Mouse (Mus musculus) intestine, postnatal 0 days (tissue): Measurements from ENCODE around the gene Rgp1. TPM values are rescaled to one million over a fixed set of nuclear protein-coding genes. Genes with fewer than 3 reads are reported as not detected.

Source experiments
- ATAC-seq: fragments of 200-750 bp; cut with Nextera tagmentation; 2 replicates; pipeline ENCODE4 v1.8.0; 2017; ENCODE audit warnings: mild to moderate bottlenecking, moderate TSS enrichment, moderate library complexity
- H3K27ac ChIP-seq: fragments of 300-500 bp; sonication (generic); 2 replicates; pipeline ENCODE4 v1.5.1; 2014; ENCODE audit warnings: mild to moderate bottlenecking, low read depth, low read length, moderate library complexity
- H3K27me3 ChIP-seq: fragments of 300-500 bp; sonication (generic); replicated peaks from 2 replicates; pipeline ENCODE4 v1.6.1; 2014; ENCODE audit warnings: low read length, mixed read lengths; ENCODE audit not compliant: control insufficient read depth, insufficient read depth
- H3K36me3 ChIP-seq: fragments of 300-500 bp; sonication (generic); 2 replicates; pipeline ENCODE4 v1.6.1; 2014; ENCODE audit warnings: mild to moderate bottlenecking, moderate library complexity; ENCODE audit not compliant: control insufficient read depth, insufficient read depth
- H3K4me1 ChIP-seq: fragments of 300-500 bp; sonication (generic); replicated peaks from 2 replicates; pipeline ENCODE4 v1.6.1; 2014; ENCODE audit warnings: antibody characterized with exemption, low read length, mixed read lengths; ENCODE audit not compliant: control insufficient read depth, insufficient read depth
- H3K4me2 ChIP-seq: fragments of 300-500 bp; sonication (generic); replicated peaks from 2 replicates; pipeline ENCODE4 v1.6.1; 2014; ENCODE audit warnings: low read depth, mild to moderate bottlenecking, moderate library complexity
- H3K4me3 ChIP-seq: fragments of 300-500 bp; sonication (generic); 2 replicates; pipeline ENCODE4 v1.5.1; 2014; ENCODE audit warnings: low read depth, low read length
- H3K9ac ChIP-seq: fragments of 300-500 bp; sonication (generic); 2 replicates; pipeline ENCODE4 v1.6.1; 2014; ENCODE audit warnings: mild to moderate bottlenecking, low read depth, low read length
- H3K9me3 ChIP-seq: fragments of 300-500 bp; sonication (generic); 2 replicates; pipeline ENCODE4 v1.6.1; 2016; ENCODE audit warnings: mixed run types; ENCODE audit not compliant: control insufficient read depth
- CTCF ChIP-seq: sonication (generic); IDR thresholded peaks from 2 replicates; pipeline ENCODE4 v1.5.1; 2016; ENCODE audit warnings: low read depth, mild to moderate bottlenecking, control low read depth, antibody characterized with exemption, moderate library complexity
- WGBS: fragments of 180-500 bp; shearing (Covaris S2); extraction: QIAGEN DNeasy Blood & Tissue Kit; methylation state at CpG from one replicate; pipeline ENCODE4 v1.1.7; 2014; 5-methylcytosine and 5-hydroxymethylcytosine counted together
- polyA plus RNA-seq: library from polyadenylated mRNA; unstranded; fragments of >200 nt; fragmentation: Nextera tagmentation; extraction: Ambion mirVana; gene quantifications from 2 replicates; pipeline ENCODE4 v1.2.1, GENCODE M21; 2015

Gene Rgp1
- polyA plus RNA-seq, 1 experiment from 2014 or later = 11.3 TPM

DNA sequence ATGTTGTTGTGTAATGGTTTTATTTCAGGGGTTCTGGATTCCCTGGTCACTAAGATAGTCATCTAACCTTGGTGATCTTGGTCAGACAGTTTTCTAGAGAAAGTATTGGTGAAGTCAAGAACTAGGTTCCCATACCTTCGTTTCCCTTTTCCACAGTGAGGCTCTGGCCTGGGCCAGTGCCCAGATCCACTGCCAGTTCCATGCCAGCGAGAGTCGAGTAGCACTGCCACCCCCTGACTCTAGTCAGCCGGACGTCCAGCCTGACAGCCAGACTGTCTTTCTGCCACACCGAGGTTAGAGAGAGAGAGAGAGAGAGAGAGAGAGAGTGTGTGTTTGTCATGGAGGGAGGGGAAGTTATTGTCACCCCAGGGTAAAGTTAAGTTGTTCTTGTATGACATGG is 1.2 kb downstream of the Rgp1 start:
- Histone ChIP-seq H3K9ac (peak overlapping the region; percentile 80; the same call in 1 of the 2 replicates), H3K4me1 (peaks cover 8% of the 10 kb centered on the region; the same call in 1 of the 2 replicates), H3K36me3 (peaks cover 40% of the 10 kb centered on the region), H3K27me3 (no peaks in the 10 kb centered on the region), H3K4me2 (peak overlapping the region; percentile 93), H3K27ac (no peak overlapping the region), H3K4me3 (peak overlapping the region; percentile 81), H3K9me3 (no peaks in the 10 kb centered on the region)
- WGBS = 85% methylated on average over 6 of the region's 6 CpGs
- no peak for ATAC-seq
- no peak for TF ChIP-seq CTCF

DNA sequence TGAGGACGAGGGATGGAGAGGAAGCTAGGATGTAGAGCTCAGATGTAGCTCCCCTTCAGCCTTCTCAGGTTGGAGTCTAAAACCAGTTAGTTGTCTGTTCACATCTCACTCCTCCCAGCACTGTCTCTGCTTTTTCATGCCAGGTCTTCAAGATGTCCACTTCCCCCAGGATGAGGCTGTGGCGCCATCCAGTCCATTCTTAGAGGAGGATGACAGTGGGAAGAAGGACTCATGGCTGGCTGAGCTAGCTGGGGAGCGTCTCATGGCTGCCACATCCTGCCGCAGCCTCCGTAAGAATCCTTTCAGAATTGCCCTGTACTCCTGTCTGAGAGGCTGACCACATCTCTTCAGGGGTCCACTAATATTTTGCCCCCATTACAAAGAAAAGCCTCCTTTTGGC is 2.2 kb downstream of the Rgp1 start:
- Histone ChIP-seq H3K4me2 (no peak overlapping the region), H3K9ac (no peak overlapping the region)
- no peak for ATAC-seq

DNA sequence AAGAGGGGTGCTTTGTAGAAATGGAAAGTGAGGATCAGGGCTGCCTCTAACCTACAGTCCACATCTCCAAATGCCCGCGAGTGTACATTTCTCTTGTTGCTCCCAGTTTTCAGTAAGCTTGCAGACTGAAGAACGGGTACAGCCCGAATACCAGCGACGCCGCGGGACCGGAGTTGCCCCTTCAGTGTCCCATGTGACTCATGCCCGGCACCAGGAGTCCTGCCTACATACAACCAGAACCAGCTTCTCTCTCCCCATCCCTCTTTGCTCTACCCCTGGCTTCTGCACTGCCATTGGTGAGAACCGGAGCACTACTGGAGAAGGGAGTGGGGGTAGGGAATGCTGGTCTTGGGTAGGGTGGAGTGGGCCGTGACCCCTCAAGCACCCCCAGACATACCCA is 2.9 kb downstream of the Rgp1 start:
- Histone ChIP-seq H3K4me2 (no peak overlapping the region), H3K27me3 (no peaks in the 10 kb centered on the region), H3K4me1 (no peaks in the 10 kb centered on the region; the same call in 1 of the 2 replicates), H3K4me3 (no peak overlapping the region), H3K36me3 (peaks cover 40% of the 10 kb centered on the region), H3K9me3 (no peaks in the 10 kb centered on the region), H3K27ac (no peak overlapping the region), H3K9ac (no peak overlapping the region)
- WGBS = 93% methylated on average over 12 of the region's 12 CpGs
- ATAC-seq = no peak
- no peak for TF ChIP-seq CTCF

More for the DNA sequence above, 2.2 kb downstream of the Rgp1 start:
- Histone ChIP-seq H3K27ac (no peak overlapping the region), H3K36me3 (peaks cover 40% of the 10 kb centered on the region), H3K9me3 (no peaks in the 10 kb centered on the region), H3K27me3 (no peaks in the 10 kb centered on the region), H3K4me1 (peaks cover 3% of the 10 kb centered on the region; the same call in 1 of the 2 replicates), H3K4me3 (no peak overlapping the region)
- no peak for TF ChIP-seq CTCF
- 90% methylated on average over 5 of the region's 5 CpGs for WGBS

DNA sequence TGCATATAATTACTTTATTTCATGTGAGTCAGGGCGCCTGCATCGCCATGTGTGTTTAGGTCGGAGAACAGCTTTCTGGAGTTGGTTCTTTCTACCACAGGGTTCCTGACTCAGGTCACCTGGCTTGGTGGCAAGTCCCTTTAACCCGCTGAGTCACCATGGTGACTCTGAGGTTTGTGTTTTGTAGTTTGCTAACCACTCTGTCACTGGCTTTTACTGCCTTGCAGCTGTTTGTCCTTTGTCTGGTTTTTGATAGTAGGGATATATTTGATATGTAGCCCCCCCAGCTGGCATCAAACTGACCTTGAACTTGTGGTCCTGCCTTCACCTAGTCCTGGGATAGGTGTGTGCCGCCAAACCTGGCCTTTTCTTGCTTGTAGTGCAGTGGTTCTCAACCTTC is 3.7 kb downstream of the Rgp1 start:
- no peaks in the 10 kb centered on the region for H3K27me3 ChIP-seq
- 80% methylated on average over 5 of the region's 5 CpGs for WGBS
- H3K4me1 ChIP-seq = no peaks in the 10 kb centered on the region; the same call in 1 of the 2 replicates
- no peaks in the 10 kb centered on the region for H3K9me3 ChIP-seq
- H3K9ac ChIP-seq = no peak overlapping the region
- H3K27ac ChIP-seq = no peak overlapping the region
- no peak for TF ChIP-seq CTCF
- no peak for ATAC-seq
- H3K4me2 ChIP-seq = no peak overlapping the region
- H3K4me3 ChIP-seq = no peak overlapping the region
- H3K36me3 ChIP-seq = peaks cover 40% of the 10 kb centered on the region

DNA sequence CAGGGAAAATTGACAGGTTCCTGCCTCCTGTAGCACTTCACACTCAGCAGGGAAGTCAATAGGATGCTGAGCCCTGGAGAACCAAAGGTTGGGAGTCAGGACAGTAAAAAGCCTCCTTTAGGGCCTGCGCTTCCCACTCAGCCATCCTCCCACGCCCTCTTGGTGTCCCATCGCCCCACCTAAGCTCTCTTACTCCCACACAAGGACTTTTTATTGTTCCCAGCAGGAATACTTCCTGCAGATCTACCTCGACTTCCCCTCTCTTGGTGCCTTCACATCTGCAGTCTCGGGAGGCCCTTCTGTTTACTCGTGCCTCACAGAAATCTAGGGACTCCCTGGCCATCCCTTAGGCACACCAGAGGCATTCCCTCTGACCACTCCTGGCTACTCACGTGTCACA is 4.9 kb downstream of the Rgp1 start:
- ATAC-seq = no peak
- H3K4me2 ChIP-seq = no peak overlapping the region
- H3K27me3 ChIP-seq = no peaks in the 10 kb centered on the region
- no peaks in the 10 kb centered on the region for H3K9me3 ChIP-seq
- WGBS = 73% methylated on average over 7 of the region's 7 CpGs
- no peak overlapping the region for H3K27ac ChIP-seq
- H3K4me3 ChIP-seq = no peak overlapping the region
- no peaks in the 10 kb centered on the region; the same call in 1 of the 2 replicates for H3K4me1 ChIP-seq
- peaks cover 40% of the 10 kb centered on the region for H3K36me3 ChIP-seq
- no peak for TF ChIP-seq CTCF
- no peak overlapping the region for H3K9ac ChIP-seq

DNA sequence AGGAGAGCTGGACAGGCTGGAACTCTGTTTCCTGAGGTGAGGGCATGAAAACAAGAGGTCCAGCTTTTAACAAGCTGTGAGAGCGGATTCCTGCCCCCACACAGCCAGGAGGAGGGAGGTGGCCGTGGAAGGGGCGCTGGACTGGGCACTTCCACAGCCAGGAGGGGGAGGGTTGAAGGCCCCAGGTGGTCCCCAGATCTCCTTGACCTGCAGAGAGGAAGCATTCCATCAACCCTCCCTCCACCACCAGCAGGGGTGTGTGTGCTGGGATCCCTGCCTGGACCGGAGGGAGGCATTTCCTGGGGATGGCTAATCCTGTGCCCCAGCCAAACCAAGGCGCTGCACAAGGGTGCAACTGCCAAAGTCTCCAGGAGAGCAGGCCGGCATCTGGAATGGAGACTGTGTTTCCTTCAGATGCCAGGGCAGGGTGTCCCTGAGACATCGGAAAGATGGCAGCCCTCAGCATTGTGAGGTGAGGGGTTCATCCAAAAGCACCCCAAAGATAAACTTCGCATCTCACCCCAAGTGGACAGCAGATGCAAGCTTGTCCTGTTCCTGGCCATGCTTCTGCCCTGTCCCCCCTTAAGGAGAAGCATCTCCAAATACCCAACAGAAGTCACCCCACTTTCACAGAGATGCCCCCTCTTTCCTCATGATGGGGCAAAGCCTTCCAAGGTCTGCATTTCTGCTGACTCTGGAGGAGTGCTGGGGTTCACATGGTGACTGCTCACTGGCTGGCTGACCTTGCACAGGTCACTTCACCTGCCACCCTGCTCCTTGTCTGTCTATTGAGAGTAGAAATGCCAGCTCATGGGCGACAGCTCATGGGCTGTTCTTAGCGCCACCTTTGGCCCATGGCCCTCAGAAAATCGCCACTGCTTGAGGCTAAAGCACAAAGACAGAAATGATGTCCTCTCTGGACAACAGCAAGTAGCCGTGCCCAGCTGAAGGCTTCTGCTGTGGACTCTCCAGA is 6.2 kb downstream of the Rgp1 start, which contains the start of gene Msmp:
Msmp (minus strand) TSS at position 51 of the 973 bp plus-strand sequence.
- no peaks in the 10 kb centered on the region for H3K4me1 ChIP-seq
- WGBS = 66% methylated on average over 12 of the region's 12 CpGs
- TF ChIP-seq CTCF = no peak
- H3K27me3 ChIP-seq = no peaks in the 10 kb centered on the region
- no peaks in the 10 kb centered on the region for H3K9me3 ChIP-seq
- H3K4me2 ChIP-seq = no peak within 1 kb of the TSS
- no peak for ATAC-seq
- H3K9ac ChIP-seq = no peak within 1 kb of the TSS
- H3K27ac ChIP-seq = no peak within 1 kb of the TSS
- H3K4me3 ChIP-seq = no peak within 1 kb of the TSS
- H3K36me3 ChIP-seq = peaks cover 40% of the 10 kb centered on the region
